Mouse (Mus musculus) splenic B cell, adult 2 months (primary cell): Measurements from ENCODE around the gene Rnf220.

Experiments
- DNase-seq: peaks from one replicate; pipeline ENCODE4 v3.0.0-alpha.2; 2011; ENCODE audit warnings: low read depth, low spot score
- H3K27me3 ChIP-seq: 2 replicates; pipeline ENCODE4 v1.6.1; 2012; ENCODE audit warnings: mild to moderate bottlenecking, low read length, moderate library complexity, mixed read lengths; ENCODE audit not compliant: control insufficient read depth, poor library complexity, insufficient read depth, severe bottlenecking
- H3K36me3 ChIP-seq: 2 replicates; pipeline ENCODE4 v1.6.1; 2012; ENCODE audit warnings: mild to moderate bottlenecking, low read length, moderate library complexity, mixed read lengths; ENCODE audit not compliant: control insufficient read depth, poor library complexity, insufficient read depth, severe bottlenecking

The Rnf220 gene

DNA sequence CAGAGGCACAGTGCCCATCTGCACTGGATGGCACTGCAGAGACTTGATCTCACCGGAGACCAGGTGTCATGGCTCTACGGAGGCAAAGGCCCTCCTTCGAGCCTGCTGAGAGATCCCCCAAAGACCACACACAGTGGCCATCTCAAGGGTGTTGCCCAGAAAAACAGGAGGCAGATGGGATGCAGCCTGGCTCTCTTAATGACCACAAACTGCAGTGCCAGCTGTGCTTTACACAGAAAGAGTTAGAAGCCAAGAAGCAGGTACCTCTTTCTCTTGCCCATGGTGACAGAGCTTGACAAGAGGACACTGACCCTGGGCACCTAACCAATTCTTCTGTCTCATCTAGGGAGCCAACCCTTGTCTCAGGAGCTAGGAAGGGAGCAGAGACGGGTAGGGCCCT lies 212.5 kb downstream of the Rnf220 start:
- H3K27me3 ChIP-seq: no peaks in the 10 kb centered on the region

DNA sequence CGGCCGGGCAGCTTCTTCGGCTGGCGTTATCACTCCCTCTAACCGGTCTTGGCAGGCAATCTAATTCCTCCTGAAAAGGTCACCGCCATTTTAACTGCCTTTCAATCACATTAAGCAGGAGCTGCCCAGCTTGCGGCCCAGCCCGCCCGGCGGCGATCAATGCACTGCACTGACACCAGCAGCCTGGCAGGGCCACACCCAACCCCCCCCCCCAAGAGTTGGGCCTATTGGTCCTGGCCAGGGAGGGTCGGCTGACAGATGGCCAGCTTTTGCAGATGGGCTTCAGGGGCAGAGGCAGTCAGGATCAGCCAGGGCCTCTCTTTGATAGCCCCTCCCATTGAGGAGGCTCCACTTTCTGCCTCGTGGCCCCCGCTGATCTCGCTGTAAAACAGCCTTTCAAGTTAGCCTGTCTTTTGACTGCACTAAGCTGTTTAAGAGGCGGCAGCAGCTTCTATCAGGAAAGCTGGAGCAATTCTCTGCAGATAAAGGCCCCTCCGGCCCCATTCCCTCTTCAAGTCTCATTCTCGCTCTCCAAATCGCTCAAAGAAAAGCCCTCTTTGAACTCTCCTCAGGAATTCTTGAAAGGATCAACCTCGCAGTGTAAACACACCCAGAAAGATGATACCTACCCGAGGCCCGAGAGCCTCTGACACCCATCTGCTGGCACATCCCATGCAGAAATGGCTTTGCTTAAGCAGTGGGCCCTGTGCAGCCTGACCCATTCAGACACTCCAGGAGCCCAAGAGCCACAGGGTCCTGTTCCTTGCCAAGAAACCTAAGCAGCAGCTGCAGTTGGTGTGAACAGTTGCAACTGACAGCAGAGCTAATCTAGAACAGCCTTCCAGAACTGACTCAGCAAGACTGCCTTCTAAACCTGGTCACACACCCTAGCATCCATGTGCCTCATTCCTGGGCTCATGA lies 213.3 kb downstream of the Rnf220 start:
- DNase-seq: no peak
- no peaks in the 10 kb centered on the region for H3K27me3 ChIP-seq

More for the DNA sequence above, 212.5 kb downstream of the Rnf220 start:
- DNase-seq: no peak
- peaks cover 10% of the 10 kb centered on the region for H3K36me3 ChIP-seq

GRCm38 (mm10) chr4:117281090-117281845 lies 215.6 kb downstream of the Rnf220 start:
- peaks cover 16% of the 10 kb centered on the region for H3K36me3 ChIP-seq
- no peak for DNase-seq
- H3K27me3 ChIP-seq: no peaks in the 10 kb centered on the region

More for the DNA sequence above, 213.3 kb downstream of the Rnf220 start:
- peaks cover 10% of the 10 kb centered on the region for H3K36me3 ChIP-seq

DNA sequence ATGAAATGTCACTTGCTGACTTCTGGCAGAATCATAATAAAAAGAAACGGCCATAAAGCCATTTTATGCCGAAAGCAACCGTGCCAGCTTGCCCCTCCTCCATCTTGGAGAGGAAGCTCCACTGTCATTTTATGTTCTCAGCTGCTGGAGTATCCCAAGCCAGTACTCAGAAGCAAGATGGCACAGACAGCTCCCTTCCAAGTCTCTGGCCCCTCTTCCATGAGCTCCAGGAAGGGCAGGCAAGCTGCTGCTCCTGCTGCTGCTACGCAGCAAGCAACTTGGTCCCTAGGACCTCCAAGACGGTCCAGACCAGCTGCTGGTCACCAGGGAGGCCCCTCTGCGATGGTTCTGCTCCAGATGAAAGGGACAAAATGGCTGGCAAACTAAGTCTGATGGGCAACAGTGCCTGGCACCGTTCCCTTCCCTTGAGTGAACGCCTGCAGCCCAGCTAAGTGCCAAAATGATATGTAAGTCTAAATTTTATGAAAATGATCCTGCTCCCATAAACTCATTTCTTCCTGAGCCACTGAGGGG lies 216.4 kb downstream of the Rnf220 start:
- no peak for DNase-seq
- peaks cover 18% of the 10 kb centered on the region for H3K36me3 ChIP-seq
- no peaks in the 10 kb centered on the region for H3K27me3 ChIP-seq

GRCm38 (mm10) chr4:117279253-117279642 lies 217.6 kb downstream of the Rnf220 start:
- DNase-seq: no peak
- Histone ChIP-seq H3K27me3 (no peaks in the 10 kb centered on the region), H3K36me3 (peaks cover 15% of the 10 kb centered on the region)

DNA sequence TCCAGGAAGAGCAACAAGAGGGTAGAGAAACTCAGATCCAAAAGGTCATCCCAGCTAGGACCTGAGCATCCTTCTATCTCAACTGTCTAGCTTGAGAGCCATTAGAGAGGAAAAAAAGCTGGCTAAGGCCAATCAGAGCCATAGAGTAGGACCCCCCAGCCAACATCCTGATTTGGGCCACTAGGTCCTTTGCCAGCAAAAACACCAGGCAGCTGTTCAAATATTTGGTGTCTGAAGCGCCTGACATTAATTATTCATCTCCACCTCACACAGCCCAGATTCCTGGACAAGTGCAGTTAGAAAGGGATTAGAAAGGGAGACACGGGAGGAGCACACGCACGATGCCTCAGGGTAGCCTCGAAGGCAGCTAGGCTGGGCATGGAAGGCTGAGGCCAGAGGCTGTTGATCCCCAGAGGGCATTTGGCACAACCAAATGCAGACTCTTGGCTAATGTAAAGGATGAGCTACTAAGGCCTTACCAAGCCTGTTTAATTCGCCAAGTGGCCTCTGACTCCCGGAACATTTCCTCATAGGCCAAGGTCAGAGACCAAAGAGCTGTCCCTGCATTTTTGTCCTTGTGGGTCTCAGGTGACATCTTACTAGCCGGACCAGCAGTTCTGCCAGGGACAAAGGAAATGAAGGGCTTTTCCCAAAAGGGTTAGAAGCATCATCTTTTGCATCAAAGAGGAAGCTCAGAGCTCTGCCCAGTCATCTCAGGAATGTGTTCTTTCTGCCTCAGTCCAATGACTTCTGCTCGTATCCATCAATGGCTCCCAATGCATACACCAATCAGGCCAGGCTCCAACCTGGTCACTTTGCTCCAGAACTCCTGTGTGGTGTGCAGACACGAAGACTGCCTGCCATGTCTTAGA lies 218.2 kb downstream of the Rnf220 start:
- DNase-seq: no peak
- Histone ChIP-seq H3K36me3 (peaks cover 15% of the 10 kb centered on the region), H3K27me3 (no peaks in the 10 kb centered on the region)

DNA sequence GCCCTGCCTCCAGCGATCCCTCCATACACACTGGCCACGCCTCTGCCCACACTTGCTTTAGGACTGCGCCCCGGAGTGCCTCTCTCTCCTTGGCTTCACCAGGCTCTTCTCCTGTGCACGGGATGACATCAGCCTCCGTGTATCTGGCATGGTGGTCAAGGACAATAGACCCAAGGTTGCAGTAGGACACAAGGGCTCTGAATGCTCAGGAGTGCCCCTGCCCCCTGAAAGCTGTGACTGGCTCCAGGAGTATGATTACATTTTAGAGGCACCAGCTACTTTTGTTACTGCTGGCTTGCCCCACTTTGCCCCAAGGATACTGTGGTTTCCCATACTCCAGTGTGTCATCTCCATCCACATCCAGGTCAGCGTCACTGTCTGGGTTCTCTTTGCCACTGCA lies 219.2 kb downstream of the Rnf220 start:
- H3K27me3 ChIP-seq: no peaks in the 10 kb centered on the region

DNA sequence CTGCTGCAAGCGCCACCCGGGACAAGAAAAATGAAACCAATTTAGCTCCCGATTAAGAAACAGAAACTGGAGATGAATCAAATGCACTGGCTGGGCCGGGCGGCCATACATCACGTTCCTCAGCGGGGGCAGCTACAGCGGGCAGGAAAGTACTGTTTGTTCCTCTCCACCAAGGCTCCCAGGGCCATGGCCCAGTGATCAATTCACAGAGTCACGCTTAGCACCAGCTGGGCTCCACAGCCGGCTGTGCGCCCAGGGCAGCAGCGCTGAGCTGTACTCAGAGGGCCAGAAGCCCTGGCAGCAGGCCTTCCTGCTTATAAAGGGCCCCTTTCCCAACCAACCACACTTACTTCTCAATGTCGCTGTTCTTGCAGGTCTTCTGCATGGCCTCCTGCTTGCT lies 219.8 kb downstream of the Rnf220 start:
- Histone ChIP-seq H3K27me3 (no peaks in the 10 kb centered on the region), H3K36me3 (peaks cover 17% of the 10 kb centered on the region)
- DNase-seq: no peak

More for the DNA sequence above, 219.2 kb downstream of the Rnf220 start:
- peaks cover 17% of the 10 kb centered on the region for H3K36me3 ChIP-seq
- DNase-seq: no peak

- H3K27me3 ChIP-seq: no peaks in the 10 kb centered on the region
- no peak for DNase-seq
- H3K36me3 ChIP-seq: peaks cover 17% of the 10 kb centered on the region
These were observed 220.6 kb downstream of the Rnf220 start for GRCm38 (mm10) chr4:117276281-117276711.

DNA sequence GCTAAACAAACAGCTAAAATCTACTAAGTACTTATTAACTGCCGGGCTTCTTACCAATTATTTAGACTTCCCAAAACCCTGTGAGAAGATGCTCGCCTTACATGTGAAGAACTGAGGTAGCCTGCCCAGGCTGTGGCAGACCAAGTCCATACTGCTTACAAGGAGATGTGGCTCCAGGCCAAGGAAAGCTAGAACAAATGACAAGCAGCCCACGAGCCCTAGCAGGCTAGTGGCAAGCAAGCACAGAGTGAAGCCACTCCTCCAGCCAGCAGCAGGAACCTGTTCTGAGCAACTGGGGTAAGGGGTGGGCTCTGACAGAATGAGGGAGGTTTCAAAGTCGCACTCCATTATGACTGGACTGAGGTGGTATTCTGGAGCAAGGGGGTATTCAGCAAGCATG lies 222.1 kb downstream of the Rnf220 start:
- H3K36me3 ChIP-seq: peaks cover 17% of the 10 kb centered on the region
- H3K27me3 ChIP-seq: no peaks in the 10 kb centered on the region
- no peak for DNase-seq

DNA sequence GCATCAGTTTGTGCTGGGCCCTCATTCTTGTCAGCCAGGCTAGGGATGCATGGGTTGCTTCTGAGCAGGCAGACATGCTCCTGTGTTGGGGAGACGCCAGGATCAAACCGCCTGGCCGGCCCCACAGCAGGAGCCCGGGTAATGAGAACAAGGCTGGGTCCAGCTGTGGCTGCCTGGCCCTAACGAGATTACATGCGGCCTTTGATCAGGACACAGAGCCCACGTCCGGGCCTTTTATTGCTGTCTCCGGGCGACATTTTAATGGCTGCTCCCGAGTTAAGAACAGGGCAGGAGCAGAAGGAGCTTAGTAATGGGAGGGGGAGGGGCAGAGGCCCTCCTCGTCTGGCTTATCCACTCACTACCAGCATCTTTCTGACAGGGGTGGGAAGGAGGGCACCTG lies 224.4 kb downstream of the Rnf220 start:
- no peak for DNase-seq
- Histone ChIP-seq H3K27me3 (no peaks in the 10 kb centered on the region), H3K36me3 (peaks cover 14% of the 10 kb centered on the region)

DNA sequence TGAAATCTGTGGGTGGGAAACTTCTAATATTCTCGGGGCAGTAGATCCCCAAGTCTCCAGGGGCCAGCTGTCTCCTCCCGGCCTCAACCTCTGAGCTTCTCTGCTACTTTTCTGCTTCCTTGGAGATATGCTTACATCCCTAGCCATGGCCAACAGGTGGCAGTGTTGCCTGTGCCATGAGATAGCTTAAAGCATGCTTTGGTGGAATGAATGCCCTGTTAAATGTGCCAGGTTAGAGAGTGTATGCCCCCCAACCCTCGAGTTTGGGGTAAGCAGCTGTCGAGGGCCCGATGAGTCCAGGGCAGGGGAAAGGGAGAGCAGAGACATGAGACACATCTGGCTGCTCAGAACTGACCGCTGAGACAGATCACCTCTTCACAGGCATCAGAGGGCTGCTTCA lies 226.6 kb downstream of the Rnf220 start:
- peaks cover 4% of the 10 kb centered on the region; the same call in 1 of the 2 replicates for H3K36me3 ChIP-seq
- peak; percentile 82 for DNase-seq
- no peaks in the 10 kb centered on the region for H3K27me3 ChIP-seq

GRCm38 (mm10) chr4:117267831-117268437 lies 228.9 kb downstream of the Rnf220 start:
- no peak for DNase-seq
- Histone ChIP-seq H3K36me3 (peaks cover 3% of the 10 kb centered on the region; the same call in 1 of the 2 replicates), H3K27me3 (no peaks in the 10 kb centered on the region)

DNA sequence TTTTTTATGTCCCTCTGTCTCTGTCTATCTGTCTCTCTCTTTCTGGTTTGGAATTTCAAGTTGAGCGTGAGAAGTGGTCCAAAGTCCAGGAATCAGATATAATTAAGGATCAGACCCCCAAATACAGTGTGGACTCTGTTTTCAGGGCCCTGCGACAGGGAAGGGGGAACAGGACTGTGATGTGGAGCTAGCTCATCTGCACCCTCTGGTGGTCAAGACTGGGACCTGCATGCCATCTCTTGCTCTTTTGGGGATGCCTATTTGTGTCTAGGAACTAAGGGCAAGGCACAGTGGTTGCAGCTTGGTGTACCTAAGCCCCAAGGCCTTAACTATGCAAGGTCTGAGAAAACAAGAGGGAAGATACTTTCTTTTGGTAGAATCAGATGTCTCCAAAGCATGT lies 229.6 kb downstream of the Rnf220 start:
- peak; percentile 84 for DNase-seq
- H3K27me3 ChIP-seq: no peaks in the 10 kb centered on the region
- no peaks in the 10 kb centered on the region for H3K36me3 ChIP-seq
